Mouse (Mus musculus): ENCODE results near the gene Itpkb.
"Not testable (repeated sequence)": the region's sequence is repeated elsewhere in the genome, so short reads cannot be mapped to it uniquely, and the experiment has no call there.

DNA sequence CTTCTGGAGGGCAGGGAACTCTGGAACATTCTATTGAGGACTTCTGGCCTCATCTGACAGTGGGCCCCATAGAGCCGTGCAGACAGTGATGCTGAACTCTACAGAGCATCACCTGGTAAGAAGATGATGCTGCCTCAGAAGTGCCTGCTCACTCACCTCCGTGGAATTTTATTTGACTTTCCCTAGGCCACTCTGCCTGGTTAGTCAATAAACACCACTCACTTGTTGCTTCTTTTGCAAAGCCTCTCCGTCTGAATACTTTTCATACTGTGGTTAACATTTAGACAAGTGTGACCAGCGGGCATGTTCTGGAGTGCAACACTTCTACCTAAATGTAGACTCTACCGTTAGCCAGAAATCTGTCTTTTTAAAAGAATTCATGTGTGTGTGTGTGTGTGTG lies 42.0 kb downstream of the Itpkb start:
- TF ChIP-seq CTCF (IDR thresholded peaks at IDR 0.05 in 2 of 3, conservative IDR thresholded peaks at IDR 0.05 in 1 of 3; ENCODE audit: control insufficient read depth in 1 of 3, insufficient read depth in 1 of 3, low read depth in 2 of 3, low read length in 3 of 3, poor library complexity in 1 of 3, severe bottlenecking in 1 of 3); POLR2A (IDR thresholded peaks at IDR 0.05; ENCODE audit: control insufficient read depth in 1 of 2, insufficient read depth in 1 of 2, low read depth in 1 of 2, low read length in 2 of 2, poor library complexity in 1 of 2); MAFK (IDR thresholded peaks at IDR 0.05; ENCODE audit: borderline replicate concordance, low read depth, low read length); TAL1 (IDR thresholded peaks at IDR 0.05; ENCODE audit: low read length); RAD21 (IDR thresholded peaks at IDR 0.05; ENCODE audit: low read depth, low read length); GABPA (IDR thresholded peaks at IDR 0.05; ENCODE audit: low read depth, low read length); MAZ (IDR thresholded peaks at IDR 0.05; ENCODE audit: low read depth, low read length); MAX (IDR thresholded peaks at IDR 0.05; ENCODE audit: low read length); ZC3H11A (IDR thresholded peaks at IDR 0.05; ENCODE audit: low read depth, low read length); POLR2AphosphoS2 (IDR thresholded peaks at IDR 0.05; ENCODE audit: low read length); ZMIZ1 (IDR thresholded peaks at IDR 0.05; ENCODE audit: low read depth, low read length); NRF1 (IDR thresholded peaks at IDR 0.05; ENCODE audit: insufficient read depth, low read depth, low read length, poor library complexity, severe bottlenecking); USF1 (IDR thresholded peaks at IDR 0.05; ENCODE audit: low read depth, low read length): not testable (repeated sequence)

All from MEL (cell line).